Mouse (Mus musculus): Measurements from ENCODE around the gene Prop1. TPM values are rescaled to one million over a fixed set of nuclear protein-coding genes. Genes with fewer than 3 reads are reported as not detected.

Gene Prop1
- polyA plus RNA-seq (2011; ENCODE audit: insufficient read depth, insufficient read length, low replicate concordance, missing spikeins), result not detected in 2 replicates

GRCm38 (mm10) chr11:50953665-50954064 lies at the start of gene Prop1:
TSS of gene Prop1 (minus strand) at chr11:50953765.
- H3K27ac ChIP-seq (ENCODE audit: control insufficient read depth, insufficient read depth, low read depth, low read length, poor library complexity), result no peak within 1 kb of the TSS
- TF ChIP-seq CTCF (IDR thresholded peaks at IDR 0.05; ENCODE audit: control insufficient read depth, insufficient read depth, low read length) (no peak), POLR2A (IDR thresholded peaks at IDR 0.05; ENCODE audit: borderline replicate concordance, control insufficient read depth, low read depth, low read length) (no peak)
- H3K4me3 ChIP-seq (replicated peaks; ENCODE audit: control insufficient read depth, low read depth, low read length), result no peak within 1 kb of the TSS
- no peaks in the 10 kb centered on the region for H3K4me1 ChIP-seq (ENCODE audit: control insufficient read depth, insufficient read depth, low read length)
- 82% methylated on average over 6 of the region's 6 CpGs for WGBS

GRCm38 (mm10) chr11:51003296-51003695 lies 49.7 kb upstream of the Prop1 start, which contains the start of gene Olfr51:
TSS of gene Olfr51 (plus strand) at chr11:51003596.
- no peak for TF ChIP-seq CTCF (IDR thresholded peaks at IDR 0.05; ENCODE audit: control insufficient read depth, insufficient read depth, low read length)
- TF ChIP-seq POLR2A (IDR thresholded peaks at IDR 0.05; ENCODE audit: borderline replicate concordance, control insufficient read depth, low read depth, low read length), result no peak
- H3K4me3 ChIP-seq (replicated peaks; ENCODE audit: control insufficient read depth, low read depth, low read length), result no peak within 1 kb of the TSS
- H3K4me1 ChIP-seq (ENCODE audit: control insufficient read depth, insufficient read depth, low read length), result no peaks in the 10 kb centered on the region
- 69% methylated on average over 5 of the region's 5 CpGs for WGBS
- H3K27ac ChIP-seq (ENCODE audit: control insufficient read depth, insufficient read depth, low read depth, low read length, poor library complexity), result no peak within 1 kb of the TSS

- TF ChIP-seq CTCF (IDR thresholded peaks at IDR 0.05; ENCODE audit: control insufficient read depth, insufficient read depth, low read length), result no peak
- TF ChIP-seq POLR2A (IDR thresholded peaks at IDR 0.05; ENCODE audit: borderline replicate concordance, control insufficient read depth, low read depth, low read length), result no peak
- WGBS, result 65% methylated on average over 5 of the region's 5 CpGs
- Histone ChIP-seq H3K27ac (ENCODE audit: control insufficient read depth, insufficient read depth, low read depth, low read length, poor library complexity) (no peak within 1 kb of the TSS), H3K4me3 (replicated peaks; ENCODE audit: control insufficient read depth, low read depth, low read length) (no peak within 1 kb of the TSS), H3K4me1 (ENCODE audit: control insufficient read depth, insufficient read depth, low read length) (no peaks in the 10 kb centered on the region)
These were observed 28.1 kb upstream of the Prop1 start, which contains the start of gene Olfr1377 for GRCm38 (mm10) chr11:50981667-50982066. TSS of gene Olfr1377 (plus strand) at chr11:50981967.

- WGBS, result 73% methylated on average over 4 of the region's 4 CpGs
- no peak overlapping the region for H3K4me3 ChIP-seq (replicated peaks; ENCODE audit: control insufficient read depth, low read depth, low read length)
- TF ChIP-seq POLR2A (IDR thresholded peaks at IDR 0.05; ENCODE audit: borderline replicate concordance, control insufficient read depth, low read depth, low read length) (no peak), CTCF (IDR thresholded peaks at IDR 0.05; ENCODE audit: control insufficient read depth, insufficient read depth, low read length) (no peak)
- no peaks in the 10 kb centered on the region for H3K4me1 ChIP-seq (ENCODE audit: control insufficient read depth, insufficient read depth, low read length)
- no peak overlapping the region for H3K27ac ChIP-seq (ENCODE audit: control insufficient read depth, insufficient read depth, low read depth, low read length, poor library complexity)
These were observed 23.7 kb upstream of the Prop1 start for GRCm38 (mm10) chr11:50977216-50977615.

GRCm38 (mm10) chr11:50966230-50966629 lies 12.7 kb upstream of the Prop1 start, which contains the start of gene Olfr1378:
TSS of gene Olfr1378 (plus strand) at chr11:50966530.
- WGBS, result 85% methylated on average over 11 of the region's 11 CpGs
- TF ChIP-seq POLR2A (IDR thresholded peaks at IDR 0.05; ENCODE audit: borderline replicate concordance, control insufficient read depth, low read depth, low read length) (no peak), CTCF (IDR thresholded peaks at IDR 0.05; ENCODE audit: control insufficient read depth, insufficient read depth, low read length) (no peak)
- Histone ChIP-seq H3K4me1 (ENCODE audit: control insufficient read depth, insufficient read depth, low read length) (no peaks in the 10 kb centered on the region), H3K27ac (ENCODE audit: control insufficient read depth, insufficient read depth, low read depth, low read length, poor library complexity) (no peak within 1 kb of the TSS), H3K4me3 (replicated peaks; ENCODE audit: control insufficient read depth, low read depth, low read length) (no peak within 1 kb of the TSS)

GRCm38 (mm10) chr11:50964886-50965285 lies 11.3 kb upstream of the Prop1 start:
- 2% methylated on average over 2 of the region's 2 CpGs for WGBS
- no peak for TF ChIP-seq CTCF (IDR thresholded peaks at IDR 0.05; ENCODE audit: control insufficient read depth, insufficient read depth, low read length)
- TF ChIP-seq POLR2A (IDR thresholded peaks at IDR 0.05; ENCODE audit: borderline replicate concordance, control insufficient read depth, low read depth, low read length), result no peak
- Histone ChIP-seq H3K4me3 (replicated peaks; ENCODE audit: control insufficient read depth, low read depth, low read length) (no peak overlapping the region), H3K27ac (ENCODE audit: control insufficient read depth, insufficient read depth, low read depth, low read length, poor library complexity) (no peak overlapping the region), H3K4me1 (ENCODE audit: control insufficient read depth, insufficient read depth, low read length) (no peaks in the 10 kb centered on the region)

GRCm38 (mm10) chr11:50952290-50952689 lies 1.3 kb downstream of the Prop1 start:
- H3K4me1 ChIP-seq (ENCODE audit: control insufficient read depth, insufficient read depth, low read length), result no peaks in the 10 kb centered on the region
- WGBS, result 41% methylated on average over 14 of the region's 14 CpGs
- H3K4me3 ChIP-seq (replicated peaks; ENCODE audit: control insufficient read depth, low read depth, low read length), result no peak overlapping the region
- H3K27ac ChIP-seq (ENCODE audit: control insufficient read depth, insufficient read depth, low read depth, low read length, poor library complexity), result no peak overlapping the region
- TF ChIP-seq CTCF (IDR thresholded peaks at IDR 0.05; ENCODE audit: control insufficient read depth, insufficient read depth, low read length), result no peak
- no peak for TF ChIP-seq POLR2A (IDR thresholded peaks at IDR 0.05; ENCODE audit: borderline replicate concordance, control insufficient read depth, low read depth, low read length)

- H3K4me3 ChIP-seq (replicated peaks; ENCODE audit: control insufficient read depth, low read depth, low read length), result no peak within 1 kb of the TSS
- no peak for TF ChIP-seq POLR2A (IDR thresholded peaks at IDR 0.05; ENCODE audit: borderline replicate concordance, control insufficient read depth, low read depth, low read length)
- no peak for TF ChIP-seq CTCF (IDR thresholded peaks at IDR 0.05; ENCODE audit: control insufficient read depth, insufficient read depth, low read length)
- H3K4me1 ChIP-seq (ENCODE audit: control insufficient read depth, insufficient read depth, low read length), result no peaks in the 10 kb centered on the region
- H3K27ac ChIP-seq (ENCODE audit: control insufficient read depth, insufficient read depth, low read depth, low read length, poor library complexity), result no peak within 1 kb of the TSS
- 79% methylated on average over 14 of the region's 14 CpGs for WGBS
These were observed 10.1 kb downstream of the Prop1 start, which contains the start of gene 4933414I15Rik for GRCm38 (mm10) chr11:50943506-50943905. TSS of gene 4933414I15Rik (minus strand) at chr11:50943765.

- WGBS, result 61% methylated on average over 12 of the region's 12 CpGs
- Histone ChIP-seq H3K27ac (ENCODE audit: control insufficient read depth, insufficient read depth, low read depth, low read length, poor library complexity) (no peak overlapping the region), H3K4me3 (replicated peaks; ENCODE audit: control insufficient read depth, low read depth, low read length) (no peak overlapping the region), H3K4me1 (ENCODE audit: control insufficient read depth, insufficient read depth, low read length) (no peaks in the 10 kb centered on the region)
- TF ChIP-seq POLR2A (IDR thresholded peaks at IDR 0.05; ENCODE audit: borderline replicate concordance, control insufficient read depth, low read depth, low read length) (no peak), CTCF (IDR thresholded peaks at IDR 0.05; ENCODE audit: control insufficient read depth, insufficient read depth, low read length) (no peak)
These were observed 11.2 kb downstream of the Prop1 start for GRCm38 (mm10) chr11:50942386-50942785.
